Mouse (Mus musculus) neural tube, embryonic 15.5 days (tissue): Measurements from ENCODE around the gene Gar1. TPM values are rescaled to one million over a fixed set of nuclear protein-coding genes. Genes with fewer than 3 reads are reported as not detected.
A peak's percentile ranks its signal among the peaks of the same experiment; 100 is the strongest.

ENCODE experiments used
- ATAC-seq: fragments of 200-750 bp; cut with Nextera tagmentation; 2 replicates; pipeline ENCODE4 v1.8.0; 2017; ENCODE audit warnings: mild to moderate bottlenecking, moderate TSS enrichment, moderate library complexity; ENCODE audit not compliant: low FRiP score
- H3K27ac ChIP-seq: fragments of 300-500 bp; sonication (generic); replicated peaks from 2 replicates; pipeline ENCODE4 v1.5.1; 2015; ENCODE audit warnings: mild to moderate bottlenecking, inconsistent platforms
- H3K27me3 ChIP-seq: fragments of 300-500 bp; sonication (generic); replicated peaks from 2 replicates; pipeline ENCODE4 v1.6.1; 2015; ENCODE audit warnings: inconsistent platforms
- H3K36me3 ChIP-seq: fragments of 300-500 bp; sonication (generic); 2 replicates; pipeline ENCODE4 v1.6.1; 2015; ENCODE audit warnings: inconsistent platforms
- H3K4me1 ChIP-seq: fragments of 300-500 bp; sonication (generic); 2 replicates; pipeline ENCODE4 v1.6.1; 2015; ENCODE audit warnings: inconsistent platforms
- H3K4me2 ChIP-seq: fragments of 300-500 bp; sonication (generic); 2 replicates; pipeline ENCODE4 v1.6.1; 2015; ENCODE audit warnings: inconsistent platforms, mild to moderate bottlenecking, moderate library complexity
- H3K4me3 ChIP-seq: fragments of 300-500 bp; sonication (generic); replicated peaks from 2 replicates; pipeline ENCODE4 v1.5.1; 2015; ENCODE audit warnings: mild to moderate bottlenecking, inconsistent platforms
- H3K9ac ChIP-seq: fragments of 300-500 bp; sonication (generic); replicated peaks from 2 replicates; pipeline ENCODE4 v1.6.1; 2015; ENCODE audit warnings: mild to moderate bottlenecking, inconsistent platforms
- H3K9me3 ChIP-seq: fragments of 300-500 bp; sonication (generic); replicated peaks from 2 replicates; pipeline ENCODE4 v1.6.1; 2016; ENCODE audit warnings: inconsistent platforms
- WGBS: fragments of 180-500 bp; shearing (Covaris S2); methylation state at CpG from one replicate; pipeline ENCODE4 v1.1.7; 2015; ENCODE audit warnings: mixed read lengths; 5-methylcytosine and 5-hydroxymethylcytosine counted together
- polyA plus RNA-seq: library from polyadenylated mRNA; unstranded; fragments of >200 nt; fragmentation: Nextera tagmentation; extraction: Ambion mirVana; gene quantifications from 2 replicates; pipeline ENCODE4 v1.2.1, GENCODE M21; 2015

Gar1 gene
- polyA plus RNA-seq, 1 experiment from 2014 or later = 45.1 TPM

- 25% methylated on average over 11 of the region's 11 CpGs for WGBS
- no peak overlapping the region for H3K4me3 ChIP-seq
- peak overlapping the region; percentile 1; the same call in 1 of the 2 replicates for H3K4me2 ChIP-seq
Measured at GRCm38 (mm10) chr3:129836051-129836697, 5.0 kb upstream of the Gar1 start.

GRCm38 (mm10) chr3:129835388-129835934, 4.3 kb upstream of the Gar1 start, which contains the start of gene Cfi:
TSS of gene Cfi (plus strand) at chr3:129835884.
- no peaks in the 10 kb centered on the region for H3K36me3 ChIP-seq
- no peaks in the 10 kb centered on the region for H3K4me1 ChIP-seq
- 81% methylated on average over 6 of the region's 6 CpGs for WGBS
- no peaks in the 10 kb centered on the region for H3K27me3 ChIP-seq
- no peak within 1 kb of the TSS for H3K27ac ChIP-seq
- no peak within 1 kb of the TSS for H3K9ac ChIP-seq
- no peak for ATAC-seq
- H3K4me2 ChIP-seq = peak within 1 kb of the TSS; percentile 1; the same call in 1 of the 2 replicates
- H3K9me3 ChIP-seq = no peaks in the 10 kb centered on the region
- H3K4me3 ChIP-seq = no peak within 1 kb of the TSS

More at GRCm38 (mm10) chr3:129836051-129836697, 5.0 kb upstream of the Gar1 start:
- Histone ChIP-seq H3K4me1 (no peaks in the 10 kb centered on the region), H3K9me3 (no peaks in the 10 kb centered on the region), H3K9ac (no peak overlapping the region), H3K27me3 (no peaks in the 10 kb centered on the region), H3K27ac (no peak overlapping the region), H3K36me3 (no peaks in the 10 kb centered on the region)
- ATAC-seq = no peak

GRCm38 (mm10) chr3:129830626-129831025, 570 bp downstream of the Gar1 start:
- under 1% methylated on average over 43 of the region's 45 CpGs for WGBS
- H3K27ac ChIP-seq = peak overlapping the region; percentile 93
- H3K4me1 ChIP-seq = peaks cover 22% of the 10 kb centered on the region
- peak overlapping the region; percentile 69 for H3K9ac ChIP-seq
- H3K4me3 ChIP-seq = peak overlapping the region; percentile 98
- no peaks in the 10 kb centered on the region for H3K27me3 ChIP-seq
- H3K36me3 ChIP-seq = peaks cover 6% of the 10 kb centered on the region; the same call in 1 of the 2 replicates
- ATAC-seq = no peak; the same call in 1 of the 2 replicates
- H3K9me3 ChIP-seq = no peaks in the 10 kb centered on the region
- H3K4me2 ChIP-seq = peak overlapping the region; percentile 62

- WGBS = 93% methylated on average over 5 of the region's 5 CpGs
Measured at GRCm38 (mm10) chr3:129827691-129828090, 3.5 kb downstream of the Gar1 start.

GRCm38 (mm10) chr3:129826691-129827090, 4.5 kb downstream of the Gar1 start:
- Histone ChIP-seq H3K9ac (no peak overlapping the region), H3K36me3 (peaks cover 16% of the 10 kb centered on the region), H3K4me3 (no peak overlapping the region), H3K27ac (no peak overlapping the region), H3K9me3 (no peaks in the 10 kb centered on the region), H3K4me2 (no peak overlapping the region), H3K4me1 (peaks cover 22% of the 10 kb centered on the region), H3K27me3 (no peaks in the 10 kb centered on the region)
- 93% methylated on average over 10 of the region's 10 CpGs for WGBS
- no peak for ATAC-seq

More at GRCm38 (mm10) chr3:129827691-129828090, 3.5 kb downstream of the Gar1 start:
- Histone ChIP-seq H3K4me2 (no peak overlapping the region), H3K9me3 (no peaks in the 10 kb centered on the region), H3K9ac (no peak overlapping the region), H3K4me3 (no peak overlapping the region), H3K27ac (no peak overlapping the region), H3K27me3 (no peaks in the 10 kb centered on the region), H3K4me1 (peaks cover 22% of the 10 kb centered on the region), H3K36me3 (peaks cover 16% of the 10 kb centered on the region)
- ATAC-seq = no peak

- Histone ChIP-seq H3K4me3 (no peak overlapping the region), H3K27me3 (no peaks in the 10 kb centered on the region), H3K27ac (no peak overlapping the region), H3K9me3 (no peaks in the 10 kb centered on the region), H3K36me3 (peaks cover 16% of the 10 kb centered on the region), H3K4me2 (no peak overlapping the region), H3K9ac (no peak overlapping the region), H3K4me1 (peaks cover 18% of the 10 kb centered on the region)
- no peak for ATAC-seq
- 94% methylated on average over 10 of the region's 10 CpGs for WGBS
Measured at GRCm38 (mm10) chr3:129824891-129825290, 6.3 kb downstream of the Gar1 start.

GRCm38 (mm10) chr3:129824146-129824545, 7.0 kb downstream of the Gar1 start:
- no peak overlapping the region for H3K4me2 ChIP-seq
- peaks cover 10% of the 10 kb centered on the region for H3K4me1 ChIP-seq
- H3K9me3 ChIP-seq = no peaks in the 10 kb centered on the region
- H3K27ac ChIP-seq = no peak overlapping the region
- peaks cover 16% of the 10 kb centered on the region for H3K36me3 ChIP-seq
- ATAC-seq = no peak
- H3K4me3 ChIP-seq = no peak overlapping the region
- WGBS = 94% methylated on average over 4 of the region's 4 CpGs
- H3K9ac ChIP-seq = no peak overlapping the region
- no peaks in the 10 kb centered on the region for H3K27me3 ChIP-seq

- ATAC-seq = no peak
Measured at GRCm38 (mm10) chr3:129823293-129823692, 7.9 kb downstream of the Gar1 start.

GRCm38 (mm10) chr3:129822206-129822775, 8.9 kb downstream of the Gar1 start, which contains the start of gene Rrh:
TSS of gene Rrh (minus strand) at chr3:129822587.
- H3K9me3 ChIP-seq = no peaks in the 10 kb centered on the region
- WGBS = 61% methylated on average over 11 of the region's 11 CpGs
- no peak within 1 kb of the TSS for H3K4me2 ChIP-seq
- no peaks in the 10 kb centered on the region for H3K27me3 ChIP-seq
- no peak within 1 kb of the TSS for H3K9ac ChIP-seq
- H3K4me1 ChIP-seq = no peaks in the 10 kb centered on the region
- H3K27ac ChIP-seq = no peak within 1 kb of the TSS
- H3K36me3 ChIP-seq = peaks cover 16% of the 10 kb centered on the region
- no peak for ATAC-seq
- no peak within 1 kb of the TSS for H3K4me3 ChIP-seq

More at GRCm38 (mm10) chr3:129823293-129823692, 7.9 kb downstream of the Gar1 start:
- WGBS = 57% methylated on average over 5 of the region's 5 CpGs
- Histone ChIP-seq H3K9ac (no peak overlapping the region), H3K36me3 (peaks cover 16% of the 10 kb centered on the region), H3K4me2 (no peak overlapping the region), H3K9me3 (no peaks in the 10 kb centered on the region), H3K4me3 (no peak overlapping the region), H3K4me1 (peaks cover 3% of the 10 kb centered on the region; the same call in 1 of the 2 replicates), H3K27me3 (no peaks in the 10 kb centered on the region), H3K27ac (no peak overlapping the region)

GRCm38 (mm10) chr3:129821736-129822135, 9.5 kb downstream of the Gar1 start:
- Histone ChIP-seq H3K27ac (no peak overlapping the region), H3K4me2 (no peak overlapping the region), H3K9ac (no peak overlapping the region), H3K27me3 (no peaks in the 10 kb centered on the region), H3K4me1 (no peaks in the 10 kb centered on the region), H3K9me3 (no peaks in the 10 kb centered on the region), H3K36me3 (peaks cover 16% of the 10 kb centered on the region), H3K4me3 (no peak overlapping the region)
- no peak for ATAC-seq
- 70% methylated on average over 8 of the region's 8 CpGs for WGBS

- Histone ChIP-seq H3K4me1 (no peaks in the 10 kb centered on the region), H3K36me3 (peaks cover 10% of the 10 kb centered on the region; the same call in 1 of the 2 replicates), H3K9me3 (no peaks in the 10 kb centered on the region), H3K9ac (no peak overlapping the region), H3K27ac (no peak overlapping the region), H3K4me3 (no peak overlapping the region), H3K4me2 (no peak overlapping the region), H3K27me3 (no peaks in the 10 kb centered on the region)
- WGBS = 62% methylated on average over 9 of the region's 9 CpGs
- no peak for ATAC-seq
Measured at GRCm38 (mm10) chr3:129820847-129821246, 10.3 kb downstream of the Gar1 start.

GRCm38 (mm10) chr3:129803765-129804164, 27.4 kb downstream of the Gar1 start, which contains the start of gene Lrit3:
TSS of gene Lrit3 (minus strand) at chr3:129804030.
- no peaks in the 10 kb centered on the region for H3K4me1 ChIP-seq
- no peak within 1 kb of the TSS for H3K4me3 ChIP-seq
- H3K9ac ChIP-seq = no peak within 1 kb of the TSS
- H3K27ac ChIP-seq = no peak within 1 kb of the TSS
- H3K4me2 ChIP-seq = no peak within 1 kb of the TSS
- H3K27me3 ChIP-seq = no peaks in the 10 kb centered on the region
- 84% methylated on average over 10 of the region's 10 CpGs for WGBS
- H3K36me3 ChIP-seq = no peaks in the 10 kb centered on the region
- no peak for ATAC-seq
- no peaks in the 10 kb centered on the region for H3K9me3 ChIP-seq
